Mouse (Mus musculus) adrenal gland, postnatal 25 days (tissue): ENCODE data around the gene Tmem177. TPM values are rescaled to one million over a fixed set of nuclear protein-coding genes. Genes with fewer than 3 reads are reported as not detected.

Source experiments
- DNase-seq: peaks from one replicate; pipeline ENCODE4 v3.0.0; 2021; ENCODE audit warnings: mixed read lengths
- long read RNA-seq: library from polyadenylated mRNA; stranded (forward); transcript quantifications from one replicate; pipeline ENCODE4 v2.0.0, GENCODE M21; 2021
- total RNA-seq: library from RNA; stranded (reverse); gene quantifications from 2 replicates; pipeline ENCODE4 v1.2.3, GENCODE M21; 2021

Gene Tmem177
- 9.0 and 10.8 TPM in 2 replicates for total RNA-seq
- long read RNA-seq, transcript Tmem177-201 (2 exons, 3,341 nt) = major isoform, 10 of 13 reads
- long read RNA-seq, partial matches to known transcripts = 0 of 13 reads
- long read RNA-seq, other reads (novel, unspliced or antisense) = 3 of 13 reads

DNA sequence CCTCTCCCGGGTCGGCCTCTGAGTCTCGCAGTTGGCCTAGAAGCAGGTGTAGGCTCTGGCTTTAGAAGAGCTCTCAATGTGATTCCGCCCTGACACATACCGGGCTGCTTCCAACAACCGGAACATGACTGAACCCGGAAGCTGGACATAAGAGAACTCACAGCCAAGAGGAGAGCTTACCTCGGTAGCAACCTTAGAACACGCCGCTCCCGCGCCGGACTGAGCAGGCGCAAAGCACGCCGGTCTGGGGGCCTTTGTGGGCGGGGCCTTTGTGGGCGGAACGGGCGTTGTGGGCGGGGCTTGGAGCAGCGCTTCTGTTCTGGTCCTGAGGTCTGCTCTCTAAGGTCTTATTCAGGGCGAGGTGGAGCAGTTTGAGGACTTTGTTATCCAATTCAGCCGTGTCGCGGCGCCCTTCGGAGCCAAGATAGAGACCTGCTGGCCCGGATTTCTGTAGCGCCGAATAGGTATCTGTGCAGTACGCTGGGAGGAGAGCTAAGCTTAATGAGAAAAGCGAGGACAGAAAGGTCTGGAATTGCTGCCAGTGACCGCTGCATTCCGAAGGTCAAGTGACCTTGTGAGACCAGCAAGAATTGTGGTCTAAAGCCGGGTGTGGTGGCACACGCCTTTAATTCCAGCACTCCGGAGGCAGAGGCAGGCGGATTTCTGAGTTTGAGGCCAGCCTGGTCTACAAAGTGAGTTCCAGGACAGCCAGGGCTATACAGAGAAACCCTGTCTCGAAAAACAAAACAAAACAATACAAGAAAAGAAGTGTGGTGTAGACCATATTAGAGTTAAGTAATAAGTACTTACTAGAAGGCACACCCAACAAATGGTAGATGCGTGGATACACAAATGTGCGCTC lies at the start of gene Tmem177:
Gene Tmem177, minus strand, starts transcription at position 256 of the 862 bp plus-strand sequence.
- peak; percentile 98 for DNase-seq

- no peak for DNase-seq
These were observed 46.9 kb upstream of the Tmem177 start for GRCm38 (mm10) chr1:119959920-119960319.

GRCm38 (mm10) chr1:119959464-119959863 lies 46.5 kb upstream of the Tmem177 start:
- DNase-seq = no peak

- DNase-seq = no peak
These were observed 44.8 kb upstream of the Tmem177 start for GRCm38 (mm10) chr1:119957716-119958222.

- no peak for DNase-seq
These were observed 41.7 kb upstream of the Tmem177 start for GRCm38 (mm10) chr1:119954680-119955079.

GRCm38 (mm10) chr1:119953456-119953855 lies 40.4 kb upstream of the Tmem177 start:
- DNase-seq = no peak

DNA sequence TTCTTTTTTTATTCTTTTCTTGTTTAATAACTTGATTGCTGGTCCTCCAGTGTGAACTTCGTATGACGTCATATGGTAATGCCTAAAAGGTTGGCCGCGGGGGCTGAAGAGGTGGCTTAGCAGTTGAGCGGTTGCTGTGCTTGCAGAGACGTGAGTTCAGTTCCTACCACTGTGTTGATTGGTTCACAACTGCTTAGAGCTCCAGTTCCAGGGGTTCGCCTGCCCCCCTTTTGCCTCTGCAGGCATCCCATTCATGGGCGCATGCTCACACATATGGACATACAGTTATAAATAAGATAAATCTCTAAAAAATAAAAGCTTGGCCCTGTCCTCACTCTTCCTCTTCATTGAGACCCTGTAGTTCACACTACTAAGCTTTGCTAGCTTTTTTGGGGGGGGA lies 37.1 kb upstream of the Tmem177 start:
- no peak for DNase-seq

GRCm38 (mm10) chr1:119936861-119937260 lies 23.9 kb upstream of the Tmem177 start:
- no peak for DNase-seq

DNA sequence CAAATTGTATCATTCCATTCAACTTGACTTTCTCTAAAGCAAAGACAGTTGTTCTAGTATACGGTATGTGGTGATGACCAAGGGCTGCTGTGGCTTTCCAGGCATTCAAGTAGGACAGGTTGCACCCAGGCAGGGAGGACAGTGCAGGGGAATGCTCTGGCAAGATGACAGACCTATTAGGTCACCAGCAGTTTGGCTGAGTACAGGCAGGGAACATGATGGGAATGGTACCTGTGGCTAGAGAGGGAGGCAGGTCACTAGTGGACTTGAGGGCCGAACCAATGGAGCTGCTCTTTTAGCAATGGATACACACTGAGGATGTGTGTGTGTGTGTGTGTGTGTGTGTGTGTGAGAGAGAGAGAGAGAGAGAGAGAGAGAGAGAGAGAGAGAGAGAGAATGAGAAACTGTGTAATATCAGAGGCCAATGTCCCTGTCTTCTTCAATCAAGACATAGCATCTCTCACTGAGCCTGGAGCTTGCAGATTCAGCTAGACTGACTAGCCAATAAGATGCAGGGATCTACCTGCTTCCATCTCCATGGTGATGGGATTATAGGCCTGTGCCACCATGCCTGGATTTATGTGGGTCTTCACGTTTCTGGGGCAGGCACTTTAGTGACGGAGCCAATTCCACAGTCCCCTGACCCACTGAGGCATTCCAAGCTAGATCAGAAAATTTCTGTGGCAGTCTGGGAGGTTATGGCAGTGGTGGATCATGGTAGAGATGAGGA lies 18.6 kb upstream of the Tmem177 start:
- no peak for DNase-seq

- no peak for DNase-seq
These were observed 16.7 kb upstream of the Tmem177 start for GRCm38 (mm10) chr1:119929715-119930114.

- DNase-seq = peak; percentile 35
These were observed 6.3 kb upstream of the Tmem177 start for GRCm38 (mm10) chr1:119919299-119919698.

GRCm38 (mm10) chr1:119916823-119917371 lies 3.9 kb upstream of the Tmem177 start:
- DNase-seq = no peak

DNA sequence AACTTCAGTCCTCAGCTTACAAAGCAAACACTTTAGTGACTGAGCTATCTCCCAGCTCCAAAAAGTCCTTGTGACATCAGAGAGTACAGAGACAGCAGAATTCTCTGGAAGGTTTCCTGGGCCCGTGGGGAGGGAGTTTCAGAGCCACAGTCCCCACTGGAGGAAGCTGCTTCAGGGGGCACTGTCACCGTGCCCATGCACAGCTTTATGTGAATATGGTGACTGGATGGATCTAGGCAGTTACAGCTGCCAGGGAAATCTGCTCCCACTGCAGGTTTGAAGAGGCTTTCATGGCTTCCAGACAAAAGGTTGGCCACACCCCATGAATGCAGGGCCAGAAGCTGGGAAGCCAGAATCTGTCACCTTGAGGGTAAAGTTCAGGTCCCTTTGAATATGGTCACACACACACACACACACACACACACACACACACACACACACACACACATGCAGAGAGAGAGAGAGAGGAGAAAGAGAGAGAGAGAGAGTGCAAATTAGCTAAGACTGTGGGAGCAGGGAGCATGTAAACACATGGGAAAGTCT lies 5.7 kb downstream of the Tmem177 start:
- no peak for DNase-seq

DNA sequence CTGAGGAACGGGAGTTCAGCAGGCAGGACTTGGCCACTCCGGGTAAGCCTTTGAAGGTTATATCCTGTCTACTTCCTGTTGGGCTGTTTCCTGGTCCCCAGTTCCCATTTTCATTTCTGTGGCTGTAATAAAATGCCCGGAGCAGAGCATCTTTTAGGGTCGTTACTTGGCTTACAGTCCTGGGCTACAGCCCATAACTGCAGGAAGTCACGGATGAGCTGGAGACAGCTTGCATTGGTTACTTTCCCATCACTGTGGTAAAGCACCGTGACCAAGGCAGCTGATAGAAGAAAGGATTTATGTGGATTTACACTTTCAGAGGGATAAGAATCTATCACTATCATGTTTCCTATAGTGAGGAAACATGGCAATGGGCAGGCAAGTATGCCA lies 9.8 kb downstream of the Tmem177 start:
- DNase-seq = no peak

DNA sequence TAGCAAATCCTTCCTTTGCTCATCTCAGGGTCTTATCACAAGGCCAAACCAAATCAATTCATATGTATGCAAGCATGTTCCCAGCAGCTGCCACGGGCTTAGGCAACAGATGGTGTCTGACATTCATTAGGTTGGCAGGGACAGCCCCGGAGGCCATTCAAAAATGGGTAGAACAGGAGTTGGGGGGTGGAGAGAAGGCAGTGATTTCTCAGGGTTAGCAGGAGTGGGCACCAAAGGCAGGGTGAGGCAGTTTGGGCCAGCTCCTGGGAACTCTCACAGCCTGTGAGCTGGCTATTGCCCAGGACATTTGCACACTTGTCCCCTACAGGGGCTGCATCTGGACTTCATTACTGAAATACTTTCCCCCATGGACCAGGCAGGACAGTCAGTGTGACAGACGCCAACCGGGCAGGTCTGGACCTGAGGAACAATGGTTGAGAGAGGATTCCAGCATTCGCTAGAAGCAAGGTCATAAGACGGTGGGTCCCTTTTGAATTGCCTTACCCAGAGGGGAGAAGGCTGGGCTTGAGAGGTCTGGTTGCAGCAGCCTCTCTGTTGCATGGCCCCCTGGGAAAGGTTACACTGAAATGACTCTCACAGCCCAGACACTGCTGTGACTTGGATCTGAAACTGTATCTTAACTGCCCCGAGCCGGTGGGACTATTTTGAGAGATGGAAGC lies 10.3 kb downstream of the Tmem177 start:
- no peak for DNase-seq

DNA sequence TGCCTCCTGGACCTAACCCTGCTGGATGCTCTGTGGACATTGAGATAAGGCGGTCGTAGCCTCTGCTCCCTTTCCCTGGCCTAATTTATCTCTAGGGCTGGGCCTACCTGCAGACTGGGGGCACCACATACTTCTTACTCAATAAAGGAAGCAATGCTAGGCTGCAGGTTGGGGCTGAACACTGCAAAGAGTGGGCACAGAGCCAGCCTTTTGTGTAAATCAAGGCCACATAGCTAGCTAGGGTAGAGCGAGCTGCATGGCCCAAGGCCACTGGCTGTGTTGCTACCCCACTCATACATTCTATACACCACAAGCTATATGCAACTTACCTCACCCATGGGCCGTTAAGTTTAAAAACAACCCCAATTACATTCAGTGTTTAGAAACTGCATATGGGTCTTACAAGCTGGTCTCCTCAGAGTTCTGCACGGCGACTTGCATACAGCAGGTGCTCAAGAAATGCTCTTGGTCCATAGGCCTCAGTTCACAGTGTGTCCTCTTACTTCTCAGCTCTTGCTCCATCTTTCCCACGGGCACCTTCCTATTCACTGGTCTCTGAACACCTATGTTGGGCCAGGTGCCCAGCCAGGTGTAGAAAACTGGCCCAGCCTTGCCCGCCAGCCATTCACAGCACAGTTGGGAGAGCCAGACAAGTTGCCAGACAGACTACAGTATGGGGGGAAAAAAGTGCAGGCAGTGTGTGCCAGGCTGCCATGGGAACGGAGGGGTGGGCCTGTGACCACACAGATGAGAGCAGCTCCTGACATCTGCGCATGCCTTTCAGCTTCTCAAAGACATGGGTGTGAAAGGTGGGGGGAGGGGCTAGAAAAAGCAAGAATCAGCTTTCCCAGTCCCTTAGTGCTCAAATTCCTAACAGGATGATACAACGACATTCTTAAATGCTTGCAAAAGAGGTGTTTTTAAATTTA lies 13.5 kb downstream of the Tmem177 start:
- no peak for DNase-seq

DNA sequence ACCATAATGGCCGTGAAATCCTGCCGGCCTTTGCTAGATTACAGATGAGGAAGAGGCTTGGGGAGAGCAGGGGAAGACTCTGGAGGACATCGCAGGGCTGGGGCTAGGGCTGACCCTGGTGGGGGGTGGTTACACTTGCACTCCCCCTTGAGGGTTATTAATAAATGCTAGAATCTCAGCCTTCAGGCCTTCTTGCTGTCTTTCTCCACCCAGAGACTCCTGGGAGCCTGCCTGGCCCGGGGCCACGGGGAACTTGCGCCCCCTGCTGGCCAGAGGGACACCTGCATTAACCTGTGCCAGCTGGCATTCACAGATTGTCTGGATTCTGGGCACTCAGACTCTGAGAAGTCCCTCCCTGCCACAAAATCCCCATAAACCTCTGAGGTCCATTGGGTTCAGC lies 18.1 kb downstream of the Tmem177 start:
- DNase-seq = peak; percentile 77

DNA sequence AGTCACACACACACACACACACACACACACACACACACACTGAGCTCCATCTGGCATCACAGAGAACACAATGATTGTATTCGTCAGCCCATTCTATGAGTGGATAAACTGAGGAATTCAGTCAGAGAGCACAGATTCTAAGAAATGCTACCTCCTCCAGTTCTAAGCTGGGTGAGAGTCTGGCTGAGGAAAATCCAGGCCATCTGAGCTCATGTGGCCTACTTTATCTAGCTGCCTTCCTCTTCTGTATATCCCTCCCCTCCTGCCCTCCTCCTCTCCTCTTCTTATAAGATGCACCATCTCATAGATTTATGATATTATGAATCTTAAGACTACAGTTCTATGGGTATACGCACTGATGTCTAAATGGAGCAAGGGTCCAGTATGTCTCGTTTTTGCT lies 19.4 kb downstream of the Tmem177 start:
- DNase-seq = no peak

- no peak for DNase-seq
These were observed 20.1 kb downstream of the Tmem177 start for GRCm38 (mm10) chr1:119892933-119893332.

DNA sequence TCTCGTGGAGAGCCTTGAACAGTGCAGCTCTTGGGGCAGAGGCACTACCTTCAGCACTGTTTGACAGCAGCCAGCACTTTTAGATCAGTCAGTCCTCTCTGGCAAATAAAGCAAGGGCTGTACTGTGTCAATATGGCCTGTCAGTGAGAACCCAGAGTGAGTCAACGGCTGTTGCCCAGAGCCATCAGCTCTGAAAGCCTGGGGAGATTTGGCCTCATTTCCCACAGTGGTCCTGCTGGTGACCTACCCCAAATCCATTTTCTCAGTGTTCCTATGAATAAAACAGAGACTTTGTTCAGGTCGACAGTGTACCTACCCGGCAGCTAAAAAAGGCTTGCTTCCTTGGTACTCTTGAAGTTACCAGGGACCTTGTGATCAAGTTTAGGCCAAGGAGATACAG lies 21.1 kb downstream of the Tmem177 start:
- DNase-seq = no peak

- DNase-seq = no peak
These were observed 21.9 kb downstream of the Tmem177 start for GRCm38 (mm10) chr1:119891149-119891548.
